Mouse (Mus musculus): ENCODE data around the gene Appl1. TPM values are rescaled to one million over a fixed set of nuclear protein-coding genes. Genes with fewer than 3 reads are reported as not detected.
"Not testable (repeated sequence)": the region's sequence is repeated elsewhere in the genome, so short reads cannot be mapped to it uniquely, and the experiment has no call there.

Gene Appl1
- polyA plus RNA-seq, 1 experiment from 2014 or later = 26.1 TPM

GRCm38 (mm10) chr14:26935558-26935957 is 35.5 kb downstream of the Appl1 start:
- 94% methylated on average over 4 of the region's 4 CpGs for WGBS

GRCm38 (mm10) chr14:26934891-26935290 is 36.1 kb downstream of the Appl1 start:
- whole genome bisulfite sequencing = 85% methylated on average over 3 of the region's 3 CpGs
- peaks cover 34% of the 10 kb centered on the region for H3K36me3 ChIP-seq
- DNase-seq (ENCODE audit: low spot score) = no peak
- no peaks in the 10 kb centered on the region for H3K27me3 ChIP-seq (ENCODE audit: low read depth, poor library complexity, severe bottlenecking)
- H3K4me3 ChIP-seq = no peak overlapping the region
- H3K9me3 ChIP-seq (replicated peaks) = no peaks in the 10 kb centered on the region
- H3K4me1 ChIP-seq = no peaks in the 10 kb centered on the region
- H3K27ac ChIP-seq (replicated peaks) = no peak overlapping the region

More at GRCm38 (mm10) chr14:26935558-26935957, 35.5 kb downstream of the Appl1 start:
- H3K27me3 ChIP-seq (ENCODE audit: low read depth, poor library complexity, severe bottlenecking) = no peaks in the 10 kb centered on the region
- no peak overlapping the region for H3K4me3 ChIP-seq
- no peaks in the 10 kb centered on the region for H3K4me1 ChIP-seq
- peaks cover 39% of the 10 kb centered on the region for H3K36me3 ChIP-seq
- no peaks in the 10 kb centered on the region for H3K9me3 ChIP-seq (replicated peaks)
- H3K27ac ChIP-seq (replicated peaks) = no peak overlapping the region
- DNase-seq (ENCODE audit: low spot score) = no peak

- Histone ChIP-seq H3K27ac (replicated peaks) (no peak overlapping the region), H3K36me3 (peaks cover 67% of the 10 kb centered on the region), H3K4me3 (no peak overlapping the region), H3K4me1 (no peaks in the 10 kb centered on the region), H3K9me3 (replicated peaks) (no peaks in the 10 kb centered on the region), H3K27me3 (ENCODE audit: low read depth, poor library complexity, severe bottlenecking) (no peaks in the 10 kb centered on the region)
- no peak for DNase-seq (ENCODE audit: low spot score)
- 92% methylated on average over 5 of the region's 5 CpGs for WGBS
Measured at GRCm38 (mm10) chr14:26923702-26924421, 47.2 kb downstream of the Appl1 start.

- H3K9me3 ChIP-seq (replicated peaks) = no peaks in the 10 kb centered on the region
- no peaks in the 10 kb centered on the region for H3K4me1 ChIP-seq
- 96% methylated on average over 3 of the region's 3 CpGs for WGBS
- H3K27me3 ChIP-seq (ENCODE audit: low read depth, poor library complexity, severe bottlenecking) = no peaks in the 10 kb centered on the region
- H3K4me3 ChIP-seq = no peak overlapping the region
- H3K27ac ChIP-seq (replicated peaks) = no peak overlapping the region
- DNase-seq (ENCODE audit: low spot score) = no peak
- H3K36me3 ChIP-seq = peaks cover 41% of the 10 kb centered on the region
Measured at GRCm38 (mm10) chr14:26919310-26919709, 51.7 kb downstream of the Appl1 start.

GRCm38 (mm10) chr14:26913681-26914268 is 57.3 kb downstream of the Appl1 start:
- Histone ChIP-seq H3K36me3 (peaks cover 5% of the 10 kb centered on the region), H3K27me3 (ENCODE audit: low read depth, poor library complexity, severe bottlenecking) (no peaks in the 10 kb centered on the region), H3K4me1 (peaks cover 3% of the 10 kb centered on the region; the same call in 1 of the 2 replicates), H3K27ac (replicated peaks) (no peak overlapping the region), H3K4me3 (no peak overlapping the region), H3K9me3 (replicated peaks) (no peaks in the 10 kb centered on the region)
- DNase-seq (ENCODE audit: low spot score) = no peak
- WGBS = 74% methylated on average over 9 of the region's 9 CpGs

- H3K9me3 ChIP-seq (replicated peaks) = no peaks in the 10 kb centered on the region
- H3K27ac ChIP-seq (replicated peaks) = no peak overlapping the region
- H3K27me3 ChIP-seq (ENCODE audit: low read depth, poor library complexity, severe bottlenecking) = no peaks in the 10 kb centered on the region
- 95% methylated on average over 13 of the region's 13 CpGs for WGBS
- H3K4me1 ChIP-seq = peaks cover 3% of the 10 kb centered on the region; the same call in 1 of the 2 replicates
- H3K36me3 ChIP-seq = no peaks in the 10 kb centered on the region
- H3K4me3 ChIP-seq = no peak overlapping the region
- DNase-seq (ENCODE audit: low spot score) = no peak
Measured at GRCm38 (mm10) chr14:26911826-26912225, 59.2 kb downstream of the Appl1 start.

- Histone ChIP-seq H3K4me1 (peaks cover 3% of the 10 kb centered on the region; the same call in 1 of the 2 replicates), H3K9me3 (replicated peaks) (no peaks in the 10 kb centered on the region), H3K27me3 (ENCODE audit: low read depth, poor library complexity, severe bottlenecking) (no peaks in the 10 kb centered on the region), H3K4me3 (no peak overlapping the region), H3K36me3 (no peaks in the 10 kb centered on the region), H3K27ac (replicated peaks) (no peak overlapping the region)
- WGBS = 82% methylated on average over 6 of the region's 6 CpGs
- DNase-seq (ENCODE audit: low spot score) = no peak
Measured at GRCm38 (mm10) chr14:26911201-26911600, 59.8 kb downstream of the Appl1 start.

GRCm38 (mm10) chr14:26910461-26910860 is 60.6 kb downstream of the Appl1 start:
- H3K27ac ChIP-seq (replicated peaks); H3K4me3 ChIP-seq; H3K9me3 ChIP-seq (replicated peaks); H3K27me3 ChIP-seq (ENCODE audit: low read depth, poor library complexity, severe bottlenecking); H3K36me3 ChIP-seq; H3K4me1 ChIP-seq; DNase-seq (ENCODE audit: low spot score): not testable (repeated sequence)
- WGBS = 54% methylated on average over 9 of the region's 9 CpGs

GRCm38 (mm10) chr14:26907401-26907800 is 63.6 kb downstream of the Appl1 start:
- Histone ChIP-seq H3K36me3 (no peaks in the 10 kb centered on the region), H3K4me3 (no peak overlapping the region), H3K4me1 (no peaks in the 10 kb centered on the region), H3K27ac (replicated peaks) (no peak overlapping the region), H3K27me3 (ENCODE audit: low read depth, poor library complexity, severe bottlenecking) (no peaks in the 10 kb centered on the region), H3K9me3 (replicated peaks) (no peaks in the 10 kb centered on the region)
- 90% methylated on average over 4 of the region's 4 CpGs for WGBS
- DNase-seq (ENCODE audit: low spot score) = no peak

- WGBS = 88% methylated on average over 12 of the region's 12 CpGs
- Histone ChIP-seq H3K36me3 (no peaks in the 10 kb centered on the region), H3K4me3 (no peak overlapping the region), H3K4me1 (no peaks in the 10 kb centered on the region), H3K27me3 (ENCODE audit: low read depth, poor library complexity, severe bottlenecking) (no peaks in the 10 kb centered on the region), H3K27ac (replicated peaks) (no peak overlapping the region), H3K9me3 (replicated peaks) (no peaks in the 10 kb centered on the region)
- no peak for DNase-seq (ENCODE audit: low spot score)
Measured at GRCm38 (mm10) chr14:26900893-26901292, 70.1 kb downstream of the Appl1 start.

GRCm38 (mm10) chr14:26899490-26899889 is 71.5 kb downstream of the Appl1 start:
- no peak for DNase-seq (ENCODE audit: low spot score)
- no peaks in the 10 kb centered on the region for H3K36me3 ChIP-seq
- H3K27me3 ChIP-seq (ENCODE audit: low read depth, poor library complexity, severe bottlenecking) = no peaks in the 10 kb centered on the region
- no peaks in the 10 kb centered on the region for H3K4me1 ChIP-seq
- no peaks in the 10 kb centered on the region for H3K9me3 ChIP-seq (replicated peaks)
- no peak overlapping the region for H3K27ac ChIP-seq (replicated peaks)
- WGBS = 90% methylated on average over 2 of the region's 2 CpGs
- H3K4me3 ChIP-seq = no peak overlapping the region

GRCm38 (mm10) chr14:26894392-26894791 is 76.6 kb downstream of the Appl1 start, which contains the start of gene Asb14:
Asb14 (plus strand) TSS chr14:26894557.
- H3K27ac ChIP-seq (replicated peaks) = no peak within 1 kb of the TSS
- H3K9me3 ChIP-seq (replicated peaks) = no peaks in the 10 kb centered on the region
- H3K4me1 ChIP-seq = no peaks in the 10 kb centered on the region
- DNase-seq (ENCODE audit: low spot score) = no peak
- no peaks in the 10 kb centered on the region for H3K27me3 ChIP-seq (ENCODE audit: low read depth, poor library complexity, severe bottlenecking)
- no peak within 1 kb of the TSS for H3K4me3 ChIP-seq
- no peaks in the 10 kb centered on the region for H3K36me3 ChIP-seq
- 92% methylated on average over 4 of the region's 4 CpGs for WGBS

GRCm38 (mm10) chr14:26890777-26891176 is 80.3 kb downstream of the Appl1 start:
- Histone ChIP-seq H3K4me3 (no peak overlapping the region), H3K27me3 (ENCODE audit: low read depth, poor library complexity, severe bottlenecking) (no peaks in the 10 kb centered on the region), H3K4me1 (no peaks in the 10 kb centered on the region), H3K27ac (replicated peaks) (no peak overlapping the region), H3K9me3 (replicated peaks) (no peaks in the 10 kb centered on the region), H3K36me3 (no peaks in the 10 kb centered on the region)
- WGBS = 90% methylated on average over 3 of the region's 3 CpGs
- DNase-seq (ENCODE audit: low spot score) = no peak
